Mouse (Mus musculus) granulocyte monocyte progenitor cell, adult 5-6 weeks (primary cell): ENCODE results near the gene Cnn1. TPM values are rescaled to one million over a fixed set of nuclear protein-coding genes. Genes with fewer than 3 reads are reported as not detected.

Experiments used
- ATAC-seq: replicated peaks from 2 replicates; pipeline ENCODE4 v1.8.0; 2016; ENCODE audit warnings: mild to moderate bottlenecking, moderate TSS enrichment, inconsistent platforms; ENCODE audit not compliant: poor library complexity, severe bottlenecking
- total RNA-seq, 2 experiments: library from RNA; stranded (forward) in 1 of 2; stranded (reverse) in 1 of 2; fragments of 200-712, 200-1000 nt in 1 of 2; fragments of >200 nt in 1 of 2; fragmentation: Nextera tagmentation in 1 of 2; gene quantifications; 2 replicates each; pipeline ENCODE4 v1.2.3; 2014 to 2017

The Cnn1 gene
- total RNA-seq (2014; fragmentation: Nextera tagmentation) (not detected in 2 replicates), total RNA-seq (2017) (not detected in 2 replicates)

DNA sequence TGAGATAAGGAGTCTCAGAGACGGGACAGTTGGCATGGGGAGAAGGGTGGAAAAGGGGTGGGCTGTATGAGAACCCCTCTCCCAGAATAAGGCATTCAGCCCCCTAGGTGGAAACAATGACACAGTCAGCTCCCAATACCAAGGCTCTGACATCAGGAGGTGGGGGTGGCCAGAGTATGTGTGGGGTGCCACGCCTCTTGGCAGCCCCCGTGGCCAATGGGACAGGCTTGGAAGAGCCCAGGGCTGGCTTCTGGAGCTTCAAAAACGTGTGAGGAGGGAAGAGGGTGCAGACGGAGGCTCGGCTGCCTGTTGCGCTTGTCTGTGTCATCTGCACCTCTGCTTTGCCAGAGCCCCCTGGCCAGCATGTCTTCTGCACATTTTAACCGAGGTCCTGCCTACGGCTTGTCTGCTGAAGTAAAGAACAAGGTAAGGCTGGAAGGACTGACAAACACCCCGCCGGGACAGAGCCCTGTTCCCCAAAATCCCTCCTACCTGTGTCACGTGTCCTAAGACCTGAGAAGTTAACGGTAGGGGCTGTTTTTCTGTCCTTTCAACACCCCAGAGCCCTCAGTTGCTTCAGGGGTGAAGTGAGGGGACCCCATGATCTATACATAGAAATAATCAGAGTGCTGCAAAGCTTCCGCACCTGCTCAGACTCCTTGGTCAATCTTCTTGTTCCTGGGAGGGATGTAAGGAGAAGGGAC is at the start of gene Cnn1:
Gene Cnn1, plus strand, starts transcription at position 224 of the 704 bp plus-strand sequence.
- ATAC-seq: 0 out of 2 replicates have a peak, but pooled peaks have one; percentile 18

DNA sequence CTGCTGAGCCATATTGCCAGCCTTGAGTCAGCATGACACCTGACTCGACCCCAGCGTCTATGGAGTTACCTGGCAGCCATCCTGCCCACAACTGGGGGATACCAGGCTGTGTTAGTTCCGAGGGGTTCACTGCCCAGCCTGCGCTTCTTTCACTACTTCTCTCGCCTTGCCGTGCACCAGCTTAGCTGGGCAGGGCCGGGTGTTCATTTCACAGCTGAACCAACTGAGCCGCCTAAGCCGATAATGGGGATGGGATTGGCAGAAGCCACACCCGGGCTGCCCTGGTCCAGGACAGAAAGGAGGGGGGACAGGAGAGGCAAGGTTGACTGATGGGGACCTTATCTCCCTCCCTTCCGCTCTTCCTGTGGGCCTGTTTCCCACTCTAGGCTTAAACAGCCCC is 49.7 kb upstream of the Cnn1 start:
- ATAC-seq: no peak

DNA sequence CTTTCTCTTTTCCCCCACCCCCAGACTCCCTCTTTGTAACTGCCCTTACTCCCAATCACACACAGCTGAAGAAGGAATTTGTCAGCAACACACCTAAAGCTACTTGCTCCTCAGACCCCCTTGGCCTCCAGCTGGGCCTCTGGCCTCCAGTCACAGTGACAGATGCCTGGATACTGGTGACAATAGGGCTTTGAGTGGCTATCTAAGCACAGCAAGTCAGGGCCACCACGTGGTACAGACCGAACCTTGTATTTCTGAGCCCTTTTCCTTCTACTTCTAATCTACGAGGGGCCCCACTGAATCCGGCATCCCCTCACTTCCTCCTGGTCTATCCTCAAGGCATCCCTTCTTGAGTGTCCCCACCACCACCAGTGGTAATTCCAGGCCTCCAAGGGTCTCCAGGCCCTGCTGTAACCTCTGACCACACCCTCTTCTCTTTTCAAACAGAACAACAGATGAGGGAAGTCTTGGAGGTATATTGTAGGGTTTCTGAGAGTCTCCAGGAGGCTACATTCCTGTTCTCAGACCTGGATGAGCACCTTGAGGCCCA is 49.2 kb upstream of the Cnn1 start:
- ATAC-seq: no peak

DNA sequence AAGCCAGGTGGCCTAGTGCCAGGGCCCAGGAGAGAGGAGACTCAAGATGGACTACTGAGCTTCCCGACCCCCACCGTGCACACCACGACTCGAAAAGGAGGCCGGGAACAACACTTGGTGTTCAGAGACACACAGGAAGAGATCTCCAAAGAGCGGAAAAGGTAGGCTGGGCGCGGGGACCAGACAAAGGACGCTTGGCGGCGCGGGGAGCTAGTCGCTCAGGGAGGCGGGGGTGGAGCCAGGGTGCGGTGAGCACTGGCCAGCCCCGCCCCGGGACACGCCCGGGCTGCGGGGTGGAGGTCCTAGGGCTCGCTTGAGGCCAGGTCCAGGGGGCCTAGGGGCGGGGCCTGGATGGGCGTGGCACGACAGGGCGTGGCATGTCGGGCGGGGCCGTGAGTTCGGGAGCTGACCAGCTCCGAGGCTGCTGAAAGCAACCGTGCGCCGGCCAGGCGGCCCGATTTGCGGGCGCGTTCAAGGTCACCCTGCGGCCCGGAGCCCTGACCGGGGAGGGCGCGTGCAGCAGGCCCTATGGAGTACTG is 48.6 kb upstream of the Cnn1 start:
- ATAC-seq: peak; percentile 83

DNA sequence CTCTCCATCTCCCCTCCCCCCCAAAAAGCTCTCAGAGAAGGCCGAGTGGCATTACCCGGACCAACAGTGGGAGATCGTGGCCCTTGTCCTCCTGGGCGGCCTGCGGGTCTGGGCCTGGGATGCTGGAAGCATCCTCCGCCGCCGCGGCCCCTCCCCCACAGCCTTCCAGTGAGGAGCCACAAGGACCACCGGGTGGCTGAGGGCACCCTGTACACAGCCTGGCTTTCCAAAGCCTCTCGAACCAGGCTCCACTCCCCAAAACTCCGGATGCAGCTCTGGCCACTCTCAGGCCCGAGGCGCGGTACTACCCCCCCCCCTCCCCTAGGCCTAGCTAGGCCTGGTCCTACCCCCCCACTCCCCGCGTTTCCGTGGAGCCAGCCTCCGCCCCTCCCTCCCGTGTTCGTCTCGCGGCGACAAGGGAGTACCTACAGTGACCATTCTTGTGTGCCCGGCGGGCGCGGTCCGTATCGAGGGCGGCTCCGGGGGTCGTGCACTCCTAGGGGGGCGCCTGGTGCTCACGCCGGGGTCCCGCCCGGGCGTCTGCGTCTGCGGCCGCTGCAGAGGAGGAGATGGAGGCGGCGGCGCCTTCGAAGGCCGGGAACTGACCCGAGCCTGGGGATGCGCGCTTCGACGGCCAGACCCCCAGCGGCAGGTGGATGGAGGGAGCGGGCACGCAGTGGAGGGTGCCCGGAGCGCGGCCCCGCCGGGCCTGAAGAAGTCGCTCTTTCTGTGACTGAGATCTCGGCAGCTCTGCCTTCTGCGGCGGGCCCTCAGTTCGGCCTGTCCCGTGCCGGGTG is 47.7 kb upstream of the Cnn1 start:
- ATAC-seq: no peak

DNA sequence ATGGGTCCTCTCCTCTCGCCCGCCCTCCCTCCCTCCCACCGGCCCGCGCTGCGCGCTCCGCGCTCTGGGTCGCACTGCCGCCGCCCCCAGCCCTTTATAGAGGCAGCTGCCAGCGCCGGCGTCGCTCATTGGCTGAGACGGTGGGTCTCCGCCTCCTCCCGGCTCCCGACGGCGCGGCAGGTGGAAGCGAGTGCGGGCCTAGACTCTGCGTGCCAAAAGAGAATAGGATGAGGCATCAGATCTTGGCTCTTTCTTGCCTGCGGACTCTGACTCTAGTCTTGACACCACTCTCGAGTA is 47.1 kb upstream of the Cnn1 start, which contains the start of gene Elavl3:
Gene Elavl3, minus strand, starts transcription at position 66 of the 297 bp plus-strand sequence.
- ATAC-seq: no peak

DNA sequence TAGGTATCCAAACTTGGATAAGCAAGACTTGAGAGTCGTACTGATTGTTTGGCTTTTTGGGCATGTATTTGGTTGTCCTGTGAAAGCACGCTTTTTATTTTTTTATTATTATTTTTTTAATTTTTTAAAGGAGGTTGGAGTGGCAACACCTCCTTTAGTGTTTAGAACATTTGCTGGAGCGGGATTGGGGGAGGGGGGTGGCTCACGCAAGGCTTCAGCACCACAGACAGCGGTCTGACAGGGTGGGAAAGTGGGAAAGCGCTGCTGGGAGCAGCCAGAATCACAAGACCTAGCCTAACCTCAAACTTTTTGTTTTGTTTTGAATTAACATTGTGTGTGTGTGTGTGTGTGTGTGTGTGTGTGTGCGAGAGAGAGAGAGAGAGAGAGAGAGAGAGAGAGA is 45.4 kb upstream of the Cnn1 start:
- no peak for ATAC-seq

DNA sequence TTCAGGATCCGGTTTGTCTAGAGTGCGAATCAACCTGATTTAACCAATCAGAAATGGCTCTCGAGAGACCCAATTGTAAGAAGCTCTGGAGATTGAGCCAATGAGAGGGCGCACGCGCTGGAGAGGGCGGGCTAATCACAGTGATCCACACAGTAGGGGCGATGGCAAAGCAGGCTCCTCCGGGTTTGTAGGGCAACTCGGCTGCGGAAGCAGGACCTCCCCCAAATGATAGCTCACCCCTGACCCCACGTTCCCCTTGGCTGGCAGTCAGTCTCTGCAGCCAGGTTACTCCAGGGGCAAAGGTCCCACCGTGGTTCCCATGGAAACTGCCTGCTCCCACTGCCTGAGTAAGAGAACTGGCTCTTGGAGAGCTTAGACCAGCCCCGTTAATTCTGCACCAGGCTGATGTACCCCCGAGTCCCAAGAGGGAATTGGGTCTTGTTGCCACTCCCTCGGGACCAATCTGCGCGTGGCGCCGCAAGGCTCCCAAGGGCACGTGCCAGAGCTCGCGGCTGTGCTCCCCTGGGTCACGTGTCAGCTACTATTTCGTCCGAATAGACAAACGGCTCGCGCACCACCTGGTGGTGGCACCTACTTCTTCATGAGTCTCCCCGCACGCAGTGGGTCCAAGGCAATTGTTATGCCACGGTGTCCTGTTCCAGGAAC is 44.5 kb upstream of the Cnn1 start:
- ATAC-seq: peak; percentile 61

DNA sequence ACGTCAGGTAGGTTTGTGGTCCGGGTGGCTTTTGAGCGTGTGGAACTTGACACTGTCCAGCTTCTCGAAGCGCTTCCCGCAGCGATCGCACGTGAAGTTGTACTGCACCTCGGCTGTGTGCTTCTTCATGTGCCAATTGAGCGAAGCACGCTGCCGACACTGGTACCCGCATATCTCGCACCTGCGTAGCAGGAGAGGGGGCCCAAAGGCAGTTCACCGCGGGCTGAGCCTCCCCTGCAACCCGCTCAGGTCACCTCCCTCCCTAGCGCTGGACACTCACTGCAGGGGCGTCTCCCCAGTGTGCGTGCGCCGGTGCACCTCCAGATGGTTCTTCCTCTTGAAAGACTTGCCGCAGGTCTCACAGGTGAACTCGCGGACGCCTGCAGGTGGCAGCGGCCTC is 43.3 kb upstream of the Cnn1 start:
- no peak for ATAC-seq

DNA sequence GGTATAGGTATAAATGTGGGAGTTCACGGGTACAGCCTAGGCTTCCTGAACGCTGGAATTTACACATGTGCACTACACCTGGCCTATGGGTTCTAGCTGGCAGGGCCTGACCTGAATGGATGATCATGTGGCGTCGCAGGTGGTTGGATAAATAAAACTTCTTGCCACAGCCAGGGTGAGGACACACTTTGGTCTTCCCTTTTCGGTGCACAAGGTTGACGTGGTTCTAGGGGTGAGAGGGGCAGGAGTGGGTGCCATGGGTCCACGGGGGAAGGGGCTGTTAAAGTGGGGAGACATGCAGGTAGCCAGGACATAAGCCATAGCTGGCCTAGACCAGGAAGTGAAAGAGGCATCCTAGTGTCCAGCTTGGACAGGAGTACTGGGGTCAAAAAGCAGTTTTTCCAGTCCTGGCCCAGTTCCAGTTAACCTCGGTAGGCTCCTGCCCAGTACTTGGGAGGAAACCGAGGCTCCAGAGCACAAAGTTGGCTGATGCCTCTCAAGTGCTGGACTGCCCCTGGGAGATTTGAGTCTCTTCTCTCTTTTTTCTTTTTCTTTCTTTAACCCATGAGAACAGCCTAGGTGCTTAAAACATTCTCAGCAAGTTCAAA is 42.6 kb upstream of the Cnn1 start:
- ATAC-seq: no peak

DNA sequence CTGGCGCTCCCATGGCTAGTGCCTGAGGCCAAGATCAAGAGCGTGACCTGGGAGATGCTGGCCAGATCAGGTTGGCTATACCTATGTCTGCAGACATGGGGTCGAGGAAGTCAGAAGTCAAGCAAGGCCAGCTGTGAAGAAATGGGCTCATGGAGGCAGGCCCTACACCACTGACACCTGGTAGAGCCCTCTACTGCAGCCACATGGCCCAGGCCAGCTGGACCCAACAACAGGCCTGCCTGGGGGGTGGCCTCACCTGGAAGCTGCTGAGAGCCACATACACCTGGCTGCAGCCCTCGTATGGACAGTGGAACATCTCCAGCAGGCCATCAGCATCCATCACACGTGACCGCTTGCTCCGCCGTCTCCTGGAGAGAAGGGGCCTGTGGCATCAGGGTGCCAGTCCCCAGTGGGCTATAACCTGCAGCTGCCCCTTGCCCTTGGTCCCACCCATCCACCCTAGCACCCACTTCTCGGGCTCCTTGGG is 41.9 kb upstream of the Cnn1 start:
- no peak for ATAC-seq

DNA sequence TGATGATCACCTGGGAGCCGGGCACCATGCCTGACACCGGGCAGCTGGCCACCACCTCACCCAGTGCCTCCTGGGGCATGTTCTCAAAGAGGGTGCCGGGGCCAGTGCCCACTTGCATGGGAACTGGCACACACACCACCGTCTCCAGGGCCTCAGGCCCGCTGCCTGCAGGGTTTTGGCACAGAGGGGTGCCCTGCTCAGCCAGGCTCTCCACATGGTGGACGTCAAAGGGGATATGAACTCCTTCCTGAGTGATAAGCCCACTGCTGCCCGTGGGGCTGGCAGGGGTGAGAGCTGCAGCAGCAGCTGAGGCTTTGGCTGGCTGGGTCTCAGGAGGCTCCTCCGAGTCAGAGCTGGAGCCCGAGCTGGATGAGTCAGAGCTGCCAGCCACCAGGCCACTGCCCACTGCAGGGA is 41.0 kb upstream of the Cnn1 start:
- no peak for ATAC-seq

DNA sequence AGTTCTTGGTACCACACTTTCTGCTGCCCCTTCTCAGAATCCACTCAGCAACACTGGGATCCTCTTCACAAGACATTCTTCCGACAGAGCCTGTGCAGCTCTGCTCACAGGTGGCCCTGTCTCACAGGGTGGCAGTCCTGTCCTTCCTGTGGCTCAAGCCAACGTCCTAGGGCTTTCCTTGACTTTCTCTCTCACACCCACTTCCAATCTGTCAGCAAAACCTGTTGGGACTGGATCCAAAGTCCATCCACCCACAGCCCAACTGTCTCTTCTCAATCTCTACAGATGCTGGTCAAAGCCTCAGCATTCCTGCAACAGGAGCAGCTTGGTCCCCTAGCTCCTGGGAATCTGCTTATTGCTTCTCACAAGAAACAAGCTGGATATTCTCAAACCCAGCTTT is 37.7 kb upstream of the Cnn1 start:
- no peak for ATAC-seq

DNA sequence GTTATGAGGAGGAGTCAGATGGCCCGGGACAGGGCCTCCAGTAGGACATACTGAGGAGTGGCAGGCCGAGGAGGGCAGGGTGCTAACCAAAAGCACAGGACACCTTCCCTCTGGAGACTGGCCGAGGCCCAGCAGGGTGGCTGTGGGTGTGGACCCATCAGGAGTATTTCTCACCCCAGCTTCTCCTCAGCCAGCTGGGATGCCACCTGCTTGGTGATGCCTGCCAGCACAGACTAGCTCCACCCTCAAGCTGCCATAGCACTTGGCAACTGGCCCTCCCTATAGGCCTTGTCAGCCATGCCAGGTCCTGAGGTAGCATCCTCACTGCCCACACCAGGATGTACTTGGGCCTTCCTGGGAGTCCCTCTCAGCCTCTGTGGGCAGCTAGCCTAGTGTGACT is 34.7 kb upstream of the Cnn1 start:
- no peak for ATAC-seq

DNA sequence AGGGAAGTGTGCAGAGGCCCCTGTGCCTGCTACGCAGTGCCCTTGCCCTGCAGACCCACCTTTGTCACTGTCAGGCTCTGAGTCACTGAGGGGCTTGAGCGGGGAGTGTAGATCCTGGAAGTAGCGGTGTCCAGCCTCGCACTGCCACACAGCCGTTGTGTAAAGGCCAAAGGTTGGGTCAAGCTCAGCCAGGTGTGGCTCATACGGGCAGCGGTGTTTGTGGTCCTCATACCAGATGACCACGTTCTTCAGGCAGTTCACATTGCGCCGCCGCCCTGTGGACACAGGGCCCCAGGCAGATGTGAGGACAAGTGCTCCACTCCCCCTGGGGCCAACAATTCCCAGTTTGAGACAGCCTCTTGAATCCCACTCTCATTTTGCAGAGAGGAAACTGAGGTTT is 33.4 kb upstream of the Cnn1 start:
- ATAC-seq: no peak

DNA sequence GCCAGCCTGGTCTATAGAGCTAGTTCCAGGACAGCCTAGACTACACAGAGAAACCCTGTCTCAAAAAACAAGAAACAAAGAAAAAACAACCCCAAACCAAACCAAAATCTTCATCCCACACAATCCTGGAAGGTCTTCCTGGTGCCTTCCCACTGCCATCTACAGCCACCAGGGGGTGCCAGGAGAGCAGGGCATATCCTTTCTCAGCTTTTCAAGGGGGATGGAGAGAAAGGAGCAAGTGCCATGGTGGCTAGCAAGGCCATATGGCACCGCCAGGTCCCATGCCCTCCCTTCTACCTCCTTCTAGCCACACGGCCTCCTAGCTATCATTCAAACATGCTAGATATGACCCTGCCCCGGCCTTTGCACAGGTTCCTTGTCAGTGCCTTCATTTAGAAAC is 32.6 kb upstream of the Cnn1 start:
- ATAC-seq: peak; percentile 41

DNA sequence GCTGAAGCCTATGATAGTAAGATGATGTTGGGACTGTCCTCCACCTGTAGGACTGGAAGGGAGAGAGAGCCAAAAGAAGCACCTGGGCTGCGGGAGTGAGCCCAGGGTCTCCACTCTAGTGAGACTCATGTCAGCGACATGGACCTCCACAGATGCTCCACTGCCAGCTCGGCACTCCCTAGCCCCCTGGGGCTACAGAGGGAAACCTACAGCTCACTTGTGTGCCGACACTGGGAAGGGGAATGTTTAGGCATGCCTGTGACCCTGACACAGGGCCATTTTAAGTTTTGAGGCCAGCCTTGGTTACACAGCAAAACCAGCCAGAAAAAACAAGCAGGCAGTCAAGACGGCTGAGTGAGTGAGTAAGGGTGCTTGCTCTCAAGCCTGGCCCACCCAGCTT is 31.8 kb upstream of the Cnn1 start:
- no peak for ATAC-seq

DNA sequence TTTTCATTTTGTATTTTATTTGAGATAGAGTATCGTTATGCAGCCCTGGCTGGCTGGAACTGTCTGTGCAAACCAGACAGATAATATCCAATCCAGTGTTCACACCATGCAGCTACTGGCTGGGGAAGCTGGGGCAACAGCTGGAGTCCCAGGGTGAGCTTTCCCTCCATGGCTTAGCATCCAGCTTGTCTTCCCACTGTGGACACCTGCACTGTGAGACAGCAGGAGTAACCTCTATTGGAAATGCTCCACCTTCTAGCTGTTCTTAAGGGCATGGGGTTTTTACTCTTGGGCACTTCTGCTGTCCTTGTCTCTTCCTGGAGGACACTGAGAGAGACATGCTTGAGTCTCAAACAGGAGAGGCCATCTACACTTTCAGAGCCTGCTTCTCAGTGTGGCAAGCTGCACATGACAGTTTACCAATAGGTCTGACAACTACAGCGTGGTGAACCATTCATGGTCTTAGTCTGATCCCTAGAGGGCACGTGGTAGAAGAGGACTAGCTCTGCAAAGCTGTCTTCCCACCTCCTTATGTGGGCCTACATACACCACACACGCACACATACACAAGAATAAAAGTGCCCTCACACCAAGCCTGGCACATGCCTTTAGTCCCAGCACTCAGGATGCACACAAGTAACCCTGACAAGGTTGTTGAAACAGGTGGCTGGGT is 29.0 kb upstream of the Cnn1 start:
- ATAC-seq: 0 out of 2 replicates have a peak, but pooled peaks have one; percentile 0

DNA sequence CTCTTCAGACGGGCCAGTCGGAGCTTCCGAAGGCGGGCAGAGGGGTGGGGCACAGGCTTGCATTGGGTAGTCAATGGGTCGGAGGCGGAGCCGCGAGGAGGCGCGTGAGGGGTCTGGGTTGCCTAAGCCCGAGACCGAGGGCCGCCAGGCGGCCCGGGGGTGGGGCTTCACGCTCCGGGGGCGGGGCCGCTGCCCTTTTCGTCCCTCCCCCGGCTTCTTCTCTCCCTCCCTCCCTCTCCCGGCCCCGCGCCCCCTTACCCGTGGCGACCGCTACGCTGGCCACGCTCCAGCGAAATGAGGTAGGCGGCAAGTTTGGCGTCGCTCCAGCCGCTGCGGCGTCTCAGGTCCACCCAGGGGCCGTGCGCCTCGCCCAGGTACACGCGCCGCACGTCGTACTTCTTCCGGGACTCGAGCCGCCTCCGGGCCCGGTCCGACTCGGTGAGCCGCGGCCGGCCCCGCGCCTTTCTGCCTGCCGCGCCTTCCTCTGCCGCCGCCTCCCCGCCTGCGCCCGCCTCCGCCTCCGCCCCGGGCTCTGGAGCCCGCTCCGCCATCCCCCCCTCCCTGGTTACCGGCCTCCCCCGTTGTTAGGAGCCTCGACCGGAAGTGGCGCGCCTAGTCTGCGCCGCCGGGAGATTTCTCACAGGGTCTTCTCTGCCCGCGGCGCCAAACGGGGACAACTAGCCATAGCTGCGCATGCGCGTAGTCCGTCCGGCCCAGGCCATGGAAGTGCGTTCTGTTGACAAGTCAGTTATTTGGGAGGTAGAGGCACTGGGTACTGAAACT is 28.0 kb upstream of the Cnn1 start, which contains the start of the genes Gm49318 and Zfp653:
Gene Gm49318, minus strand, starts transcription at position 469 of the 783 bp plus-strand sequence.
Gene Zfp653, minus strand, starts transcription at position 586 of the 783 bp plus-strand sequence.
- ATAC-seq: peak; percentile 91
